Mouse (Mus musculus): ENCODE measurements around the gene Serpinf1. TPM values are rescaled to one million over a fixed set of nuclear protein-coding genes. Genes with fewer than 3 reads are reported as not detected.

Gene Serpinf1
- polyA plus RNA-seq, 1 experiment from 2014 or later = 90.9 TPM

DNA sequence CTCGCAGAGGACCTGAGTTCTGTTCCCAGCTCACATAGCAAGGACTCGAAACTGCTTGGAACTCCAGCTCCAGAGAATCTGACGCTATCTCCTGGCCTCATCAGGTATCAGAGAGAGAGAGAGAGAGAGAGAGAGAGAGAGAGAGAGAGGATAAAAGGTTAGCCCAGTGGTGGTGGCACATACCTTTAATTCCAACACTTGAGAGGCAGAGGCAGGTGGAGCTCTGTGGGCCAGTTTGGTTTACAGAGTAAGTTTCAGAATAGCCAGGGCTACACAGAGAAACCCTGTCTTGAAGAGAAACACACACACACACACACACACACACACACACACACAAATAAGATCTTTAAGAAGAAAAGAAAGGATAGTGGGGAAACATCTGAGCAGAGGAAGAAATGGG is 590 bp upstream of the Serpinf1 start:
- no peaks in the 10 kb centered on the region for H3K9me3 ChIP-seq (replicated peaks; ENCODE audit: low read length)
- H3K36me3 ChIP-seq (ENCODE audit: insufficient read depth, low read length) = no peaks in the 10 kb centered on the region
- 0 out of 2 replicates have a peak, but pooled peaks cover 12% of the 10 kb centered on the region for H3K4me1 ChIP-seq (replicated peaks; ENCODE audit: insufficient read depth, low read length)
- no peak for TF ChIP-seq CTCF (IDR thresholded peaks at IDR 0.05; ENCODE audit: low read depth)
- H3K9ac ChIP-seq (ENCODE audit: low read depth, low read length) = no peak overlapping the region
- 90% methylated on average over 3 of the region's 3 CpGs for whole genome bisulfite sequencing
- H3K4me3 ChIP-seq (replicated peaks; ENCODE audit: low read depth, low read length) = no peak overlapping the region
- H3K27ac ChIP-seq = no peak overlapping the region
- ATAC-seq (replicated peaks; ENCODE audit: low FRiP score, low read depth) (no peak), DNase-seq (ENCODE audit: low spot score) (no peak)
- no peaks in the 10 kb centered on the region for H3K27me3 ChIP-seq (ENCODE audit: insufficient read depth, low read length)
- H3K4me2 ChIP-seq (ENCODE audit: low read length) = no peak overlapping the region

- ATAC-seq (replicated peaks; ENCODE audit: low FRiP score, low read depth) (no peak), DNase-seq (ENCODE audit: low spot score) (no peak)
- Histone ChIP-seq H3K4me2 (ENCODE audit: low read length) (peak overlapping the region; percentile 51), H3K4me1 (replicated peaks; ENCODE audit: insufficient read depth, low read length) (0 out of 2 replicates have a peak, but pooled peaks cover 12% of the 10 kb centered on the region), H3K9me3 (replicated peaks; ENCODE audit: low read length) (no peaks in the 10 kb centered on the region), H3K27ac (no peak overlapping the region), H3K4me3 (replicated peaks; ENCODE audit: low read depth, low read length) (peak overlapping the region; percentile 30), H3K27me3 (ENCODE audit: insufficient read depth, low read length) (no peaks in the 10 kb centered on the region), H3K36me3 (ENCODE audit: insufficient read depth, low read length) (no peaks in the 10 kb centered on the region), H3K9ac (ENCODE audit: low read depth, low read length) (0 out of 2 replicates have a peak overlapping the region, but pooled peaks have one; percentile 36)
- 34% methylated on average over 6 of the region's 6 CpGs for WGBS
- TF ChIP-seq CTCF (IDR thresholded peaks at IDR 0.05; ENCODE audit: low read depth) = no peak
These were observed 1.0 kb downstream of the Serpinf1 start for GRCm38 (mm10) chr11:75421375-75422012.

DNA sequence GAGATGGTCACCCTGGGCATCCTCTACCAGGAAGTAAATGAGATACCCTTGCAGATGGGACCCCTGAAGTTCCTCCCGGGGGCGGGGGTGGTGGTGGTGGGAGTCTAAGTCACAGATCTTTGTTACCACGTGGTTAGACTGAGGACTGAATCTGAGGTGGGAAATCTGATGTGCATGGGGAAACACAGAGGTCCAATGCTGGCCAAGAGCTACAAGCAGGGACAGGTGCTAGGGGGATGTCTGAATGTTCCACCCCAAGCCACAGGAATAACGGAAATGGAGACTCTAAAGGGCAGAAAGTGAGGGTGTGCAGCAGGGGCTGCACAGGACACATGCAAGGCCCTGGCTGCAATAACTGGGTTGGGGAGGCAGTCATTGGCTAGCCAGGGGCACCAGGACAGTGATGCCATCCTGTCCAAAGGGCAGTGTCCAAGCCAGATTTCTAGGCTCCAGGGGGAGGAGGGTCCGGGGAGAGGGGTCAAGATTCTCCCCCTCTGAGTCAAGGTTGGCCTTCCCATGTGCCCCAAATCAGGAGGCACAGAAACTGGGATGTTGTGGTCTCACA is 1.6 kb downstream of the Serpinf1 start:
- Histone ChIP-seq H3K27me3 (ENCODE audit: insufficient read depth, low read length) (no peaks in the 10 kb centered on the region), H3K9me3 (replicated peaks; ENCODE audit: low read length) (no peaks in the 10 kb centered on the region), H3K4me2 (ENCODE audit: low read length) (peak overlapping the region; percentile 51), H3K4me3 (replicated peaks; ENCODE audit: low read depth, low read length) (no peak overlapping the region), H3K4me1 (replicated peaks; ENCODE audit: insufficient read depth, low read length) (0 out of 2 replicates have a peak, but pooled peaks cover 12% of the 10 kb centered on the region), H3K9ac (ENCODE audit: low read depth, low read length) (no peak overlapping the region), H3K36me3 (ENCODE audit: insufficient read depth, low read length) (no peaks in the 10 kb centered on the region), H3K27ac (no peak overlapping the region)
- 43% methylated on average over 5 of the region's 5 CpGs for WGBS
- DNase-seq (ENCODE audit: low spot score) (no peak), ATAC-seq (replicated peaks; ENCODE audit: low FRiP score, low read depth) (peak; percentile 33; the same call in 1 of the 2 replicates)
- no peak for TF ChIP-seq CTCF (IDR thresholded peaks at IDR 0.05; ENCODE audit: low read depth)

GRCm38 (mm10) chr11:75420037-75420436 is 2.5 kb downstream of the Serpinf1 start:
- Histone ChIP-seq H3K4me1 (replicated peaks; ENCODE audit: insufficient read depth, low read length) (0 out of 2 replicates have a peak, but pooled peaks cover 12% of the 10 kb centered on the region), H3K27me3 (ENCODE audit: insufficient read depth, low read length) (no peaks in the 10 kb centered on the region), H3K9ac (ENCODE audit: low read depth, low read length) (no peak overlapping the region), H3K9me3 (replicated peaks; ENCODE audit: low read length) (no peaks in the 10 kb centered on the region), H3K36me3 (ENCODE audit: insufficient read depth, low read length) (no peaks in the 10 kb centered on the region), H3K4me3 (replicated peaks; ENCODE audit: low read depth, low read length) (no peak overlapping the region), H3K4me2 (ENCODE audit: low read length) (no peak overlapping the region), H3K27ac (no peak overlapping the region)
- DNase-seq (ENCODE audit: low spot score) = no peak
- 75% methylated on average over 7 of the region's 7 CpGs for WGBS
- no peak for TF ChIP-seq CTCF (IDR thresholded peaks at IDR 0.05; ENCODE audit: low read depth)
- no peak for ATAC-seq (replicated peaks; ENCODE audit: low FRiP score, low read depth)

GRCm38 (mm10) chr11:75415994-75416393 is 6.5 kb downstream of the Serpinf1 start:
- Histone ChIP-seq H3K4me1 (replicated peaks; ENCODE audit: insufficient read depth, low read length) (no peaks in the 10 kb centered on the region), H3K4me2 (ENCODE audit: low read length) (no peak overlapping the region), H3K36me3 (ENCODE audit: insufficient read depth, low read length) (no peaks in the 10 kb centered on the region), H3K27ac (no peak overlapping the region), H3K9me3 (replicated peaks; ENCODE audit: low read length) (no peaks in the 10 kb centered on the region), H3K9ac (ENCODE audit: low read depth, low read length) (no peak overlapping the region), H3K27me3 (ENCODE audit: insufficient read depth, low read length) (no peaks in the 10 kb centered on the region), H3K4me3 (replicated peaks; ENCODE audit: low read depth, low read length) (no peak overlapping the region)
- WGBS = 80% methylated on average over 13 of the region's 13 CpGs
- no peak for DNase-seq (ENCODE audit: low spot score)
- ATAC-seq (replicated peaks; ENCODE audit: low FRiP score, low read depth) = no peak
- TF ChIP-seq CTCF (IDR thresholded peaks at IDR 0.05; ENCODE audit: low read depth) = no peak

DNA sequence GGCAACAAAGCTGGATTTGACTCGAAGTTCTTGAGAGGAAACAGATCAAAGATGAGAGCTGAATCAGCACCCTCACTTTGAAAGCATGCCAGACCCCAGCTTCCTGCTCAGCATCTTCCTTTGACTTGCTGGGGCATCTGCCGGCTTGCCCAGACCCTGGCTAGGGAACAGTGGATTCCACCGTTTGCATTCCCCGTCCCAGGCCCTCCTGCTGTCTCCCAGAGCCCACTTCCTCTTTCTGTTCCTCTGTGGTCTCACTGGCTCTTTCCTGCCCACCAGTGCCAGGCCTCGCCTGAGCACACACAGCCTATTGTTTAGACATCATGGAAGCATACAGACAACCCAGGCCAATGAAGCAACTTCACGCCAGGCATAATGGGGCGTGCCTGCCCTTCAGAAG is 7.4 kb downstream of the Serpinf1 start:
- Histone ChIP-seq H3K9ac (ENCODE audit: low read depth, low read length) (no peak overlapping the region), H3K4me3 (replicated peaks; ENCODE audit: low read depth, low read length) (no peak overlapping the region), H3K27me3 (ENCODE audit: insufficient read depth, low read length) (no peaks in the 10 kb centered on the region), H3K4me1 (replicated peaks; ENCODE audit: insufficient read depth, low read length) (0 out of 2 replicates have a peak, but pooled peaks cover 3% of the 10 kb centered on the region), H3K36me3 (ENCODE audit: insufficient read depth, low read length) (no peaks in the 10 kb centered on the region), H3K4me2 (ENCODE audit: low read length) (no peak overlapping the region), H3K9me3 (replicated peaks; ENCODE audit: low read length) (no peaks in the 10 kb centered on the region), H3K27ac (no peak overlapping the region)
- no peak for TF ChIP-seq CTCF (IDR thresholded peaks at IDR 0.05; ENCODE audit: low read depth)
- ATAC-seq (replicated peaks; ENCODE audit: low FRiP score, low read depth) (no peak), DNase-seq (ENCODE audit: low spot score) (no peak)
- WGBS = 56% methylated on average over 7 of the region's 7 CpGs
